Mouse (Mus musculus) left cerebral cortex, postnatal 25 days (tissue): Measurements from ENCODE around the gene Klra4. TPM values are rescaled to one million over a fixed set of nuclear protein-coding genes. Genes with fewer than 3 reads are reported as not detected.
"Not testable (repeated sequence)": the region's sequence is repeated elsewhere in the genome, so short reads cannot be mapped to it uniquely, and the experiment has no call there.

Experiments
- DNase-seq, 2 experiments: peaks; one replicate each; pipeline ENCODE4 v3.0.0; 2022; ENCODE audit warnings: low spot score in 2 of 2, mixed read lengths in 1 of 2
- intact Hi-C: fragments of 180-260 bp; cut with DNase I; formaldehyde crosslinking; loops from one replicate; pipeline ENCODE4 v1.15.1; 2025
- total RNA-seq, 2 experiments: library from RNA; stranded (reverse); gene quantifications; 2 replicates each; pipeline ENCODE4 v1.2.3; 2021

The Klra4 gene
- total RNA-seq, result not detected

DNA sequence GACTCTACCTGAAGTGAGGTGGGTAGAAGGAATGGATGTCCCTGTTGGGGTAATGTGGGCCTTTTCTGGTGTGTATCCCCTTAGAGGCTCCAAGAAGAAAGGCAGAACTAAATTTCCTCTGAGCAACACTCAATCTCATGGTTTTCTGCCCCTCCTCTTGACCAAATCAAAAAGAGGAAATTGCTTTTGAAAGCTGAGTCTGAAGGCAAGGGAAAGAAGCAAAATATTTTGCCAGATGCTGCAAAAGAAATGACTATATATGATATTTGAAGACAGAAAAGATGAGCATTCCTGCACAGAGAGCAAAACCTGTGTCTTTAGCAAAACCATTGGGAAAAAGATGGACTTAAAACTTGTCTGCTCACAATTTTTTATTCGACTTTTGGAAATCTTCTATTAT is at the start of gene Klra4:
Gene Klra4 (minus strand): TSS at position 101 of the 400 bp plus-strand sequence.
- intact Hi-C loops, DNase-seq: not testable (repeated sequence)

DNA sequence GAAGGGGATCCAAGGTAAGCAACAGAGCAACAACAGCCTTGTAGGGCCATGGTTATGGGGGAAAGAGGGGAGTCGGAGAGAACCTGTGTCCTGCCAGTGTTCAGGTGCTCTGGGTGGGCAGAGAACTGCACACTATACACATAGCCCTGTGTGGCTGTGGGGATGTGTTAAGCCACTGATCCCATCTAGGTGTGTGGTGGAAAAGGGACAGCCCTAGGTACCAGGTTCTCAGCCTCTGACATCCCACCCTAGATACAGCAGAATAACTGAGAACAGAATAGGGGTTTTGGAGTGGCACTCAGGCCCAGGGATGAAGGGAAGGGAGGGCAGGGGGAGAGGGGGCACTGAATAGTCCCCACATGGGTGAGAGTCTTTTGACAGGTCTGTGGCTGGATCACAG is 43.4 kb upstream of the Klra4 start:
- intact Hi-C loops, result no loop called here
- DNase-seq, result no peak

DNA sequence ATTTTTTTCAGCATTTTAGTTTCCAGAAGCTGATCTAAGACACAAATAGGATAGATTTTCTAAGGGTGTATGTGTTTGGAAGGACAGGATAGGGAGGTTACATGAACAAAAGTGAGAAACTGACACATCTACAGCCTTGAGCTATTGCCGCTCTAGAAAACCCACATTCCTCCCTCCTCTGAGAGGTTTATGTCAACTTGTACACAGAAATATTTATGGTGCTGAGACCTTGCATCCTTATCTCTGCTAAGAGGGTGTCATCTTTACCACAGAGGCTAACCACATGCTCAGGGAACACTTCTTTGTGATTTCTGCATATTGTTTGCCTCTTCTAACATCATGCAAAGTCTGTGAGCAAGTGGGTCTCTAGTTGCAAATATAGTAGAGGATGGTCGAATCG is 35.7 kb upstream of the Klra4 start:
- DNase-seq, result not testable (repeated sequence)

DNA sequence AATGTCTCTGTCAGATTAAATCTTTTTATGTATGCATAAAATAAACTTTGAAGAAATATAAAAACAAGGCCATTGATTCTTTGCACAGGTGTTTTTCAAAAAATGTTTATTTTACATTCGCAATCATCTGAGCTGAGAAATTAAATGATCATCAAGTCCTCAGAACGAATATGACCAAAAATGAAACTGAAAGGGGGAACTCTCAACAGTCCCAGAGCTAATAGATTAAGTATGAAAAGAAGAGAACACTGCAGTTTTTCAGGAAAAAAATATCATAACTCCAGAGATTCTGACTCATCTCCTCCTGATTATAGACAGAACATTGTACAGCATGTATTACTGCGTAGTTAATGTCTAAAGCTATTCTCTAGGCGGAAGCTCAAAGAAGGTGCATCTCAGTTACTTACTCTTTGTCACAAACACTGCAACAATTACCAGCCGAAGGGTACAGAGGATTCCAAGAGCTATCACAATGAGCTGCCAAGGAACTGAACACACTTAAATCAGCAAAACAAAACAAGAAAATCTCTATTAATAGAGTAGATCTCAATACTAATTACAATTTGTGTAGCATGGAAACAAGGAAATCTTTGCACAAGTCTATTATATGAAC is 25.4 kb upstream of the Klra4 start:
- intact Hi-C loops, result no loop called here

More for the DNA sequence above, 35.7 kb upstream of the Klra4 start:
- intact Hi-C loops, result not testable (repeated sequence)

DNA sequence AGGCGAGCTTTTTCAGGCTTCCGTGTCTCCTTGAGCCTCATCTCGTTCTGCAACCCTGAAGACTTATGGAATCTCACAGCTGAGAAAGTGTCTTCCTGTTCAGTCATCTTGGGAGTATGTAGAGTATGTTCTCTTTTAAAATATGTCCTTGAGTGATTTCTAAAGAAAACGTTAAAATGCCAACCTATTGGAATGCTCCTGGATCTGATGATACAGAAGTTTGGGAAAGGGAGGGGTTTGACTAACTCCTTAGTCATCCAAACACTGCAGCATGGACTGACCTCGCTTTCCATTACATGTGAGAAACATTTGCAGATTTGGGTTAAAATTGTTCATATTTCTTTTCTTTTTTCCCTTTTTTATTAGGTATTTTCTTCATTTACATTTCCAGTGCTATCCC is 1.9 kb downstream of the Klra4 start:
- intact Hi-C loops, result no loop called here
- no peak for DNase-seq

More for the DNA sequence above, 25.4 kb upstream of the Klra4 start:
- DNase-seq, result no peak

DNA sequence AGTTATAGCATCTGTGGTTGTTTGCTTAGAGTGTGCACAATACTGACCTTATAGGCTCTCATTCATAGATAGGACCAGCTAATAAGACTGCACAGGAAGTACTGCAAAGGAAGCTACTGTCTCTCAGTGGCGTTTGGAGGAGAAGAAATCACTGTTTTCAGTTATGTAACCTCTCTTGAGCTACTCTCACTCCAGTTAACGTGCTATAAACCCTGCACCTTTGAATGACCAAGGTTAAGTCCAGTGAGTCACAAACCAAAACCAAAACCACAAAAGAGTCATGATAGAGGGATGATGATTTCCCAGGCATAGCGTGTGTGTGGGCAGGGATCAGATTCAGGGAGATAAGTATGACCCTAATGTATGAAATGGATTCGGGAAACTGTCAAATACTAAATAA is 31.9 kb downstream of the Klra4 start:
- DNase-seq, intact Hi-C loops: not testable (repeated sequence)

DNA sequence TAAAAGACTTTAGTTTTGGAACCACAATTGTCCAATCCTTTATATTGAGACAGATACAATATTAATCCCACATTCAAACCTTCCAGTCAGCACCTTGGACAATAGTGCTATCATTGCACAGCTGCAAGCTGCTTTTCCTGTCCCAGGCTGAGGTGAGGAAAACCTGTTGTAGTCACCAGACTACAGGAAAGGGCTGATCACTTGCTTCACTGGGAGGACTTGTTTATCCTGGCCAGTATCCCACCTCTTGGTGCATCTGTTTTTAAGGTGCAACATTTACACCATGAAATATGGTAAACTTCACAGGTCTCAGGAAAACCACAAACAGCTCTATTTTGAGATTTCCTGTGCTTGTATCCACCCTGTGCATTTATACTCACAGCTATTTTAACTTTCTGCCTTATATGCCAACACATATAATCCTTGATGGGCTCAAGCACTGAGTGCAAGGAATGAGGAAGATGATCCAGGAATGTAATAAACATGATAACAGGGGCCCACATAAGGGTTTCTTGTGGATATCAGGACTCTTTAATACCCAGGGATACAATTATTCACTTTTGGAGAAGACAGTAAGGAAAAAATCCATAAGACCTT is 35.5 kb downstream of the Klra4 start:
- DNase-seq, intact Hi-C loops: not testable (repeated sequence)

DNA sequence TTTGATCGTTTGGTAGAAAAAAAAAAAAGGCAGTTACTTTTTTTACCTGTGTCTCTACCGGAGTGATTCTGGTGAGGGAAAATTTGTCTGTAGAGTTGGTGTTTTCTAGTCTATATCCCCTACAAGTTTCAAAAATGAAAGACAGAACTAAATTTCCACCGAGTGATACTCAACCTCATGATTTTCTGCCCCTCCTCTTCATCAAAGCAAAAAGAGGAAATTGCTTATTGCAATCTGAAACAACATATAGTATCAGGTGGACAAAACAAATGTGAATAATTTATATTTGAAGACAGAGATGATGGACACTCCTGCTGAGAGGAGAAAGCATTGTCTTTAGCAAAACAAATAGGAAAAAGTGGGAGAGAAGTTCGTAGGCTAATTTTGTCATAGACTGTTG is 40.2 kb downstream of the Klra4 start, which contains the start of gene Klra6:
Gene Klra6 (minus strand): TSS at position 101 of the 400 bp plus-strand sequence.
- no peak for DNase-seq
- intact Hi-C loops, result no loop called here

Other genes starting within 250 kb of the Klra4 start
- not detected for gene Gm17631, start 204.6 kb downstream of the Klra4 start, total RNA-seq
- not detected for gene Klra17, start 190.6 kb downstream of the Klra4 start, total RNA-seq
- not detected for gene Klra5, start 149.6 kb downstream of the Klra4 start, total RNA-seq
- gene Klra6, start 40.3 kb downstream of the Klra4 start, total RNA-seq, result not detected
- gene Klra8, start 62.6 kb upstream of the Klra4 start, total RNA-seq, result not detected
- not detected for gene Klra9, start 125.8 kb upstream of the Klra4 start, total RNA-seq
- not detected for gene Klra7, start 166.1 kb upstream of the Klra4 start, total RNA-seq
- gene Klra10, start 214.7 kb upstream of the Klra4 start, total RNA-seq, result not detected